Mouse (Mus musculus) ES-Bruce4 (cell line): ENCODE results near the gene Rit1.
"Not testable (repeated sequence)": the region's sequence is repeated elsewhere in the genome, so short reads cannot be mapped to it uniquely, and the experiment has no call there.

Experiments
- CTCF ChIP-seq: IDR thresholded peaks from one replicate; pipeline ENCODE4 v1.8.1; 2011; ENCODE audit warnings: low read depth, low read length
- EP300 ChIP-seq: IDR thresholded peaks from 2 replicates; pipeline ENCODE4 v1.6.1; 2011; ENCODE audit warnings: low read depth, low read length; ENCODE audit not compliant: insufficient read depth
- POLR2A ChIP-seq: IDR thresholded peaks from one replicate; pipeline ENCODE4 v1.8.1; 2011; ENCODE audit warnings: low read length; ENCODE audit not compliant: insufficient read depth

GRCm38 (mm10) chr3:88715716-88716115, 922 bp upstream of the Rit1 start:
- TF ChIP-seq EP300, CTCF, POLR2A: not testable (repeated sequence)
